Mouse (Mus musculus): Measurements from ENCODE around the gene Ptpn3. TPM values are rescaled to one million over a fixed set of nuclear protein-coding genes. Genes with fewer than 3 reads are reported as not detected.

The Ptpn3 gene
- polyA plus RNA-seq, 1 experiment from 2014 or later, result 2.5 TPM

GRCm38 (mm10) chr4:57287808-57288207 is 13.8 kb downstream of the Ptpn3 start:
- Histone ChIP-seq H3K4me2 (ENCODE audit: low read depth, low read length) (no peak overlapping the region), H3K27ac (ENCODE audit: low read depth) (no peak overlapping the region), H3K36me3 (replicated peaks; ENCODE audit: insufficient read depth, low read length) (no peaks in the 10 kb centered on the region), H3K4me1 (ENCODE audit: insufficient read depth) (no peaks in the 10 kb centered on the region), H3K9me3 (ENCODE audit: low read length) (no peaks in the 10 kb centered on the region), H3K4me3 (ENCODE audit: low read depth, low read length) (no peak overlapping the region), H3K9ac (replicated peaks) (no peak overlapping the region), H3K27me3 (ENCODE audit: insufficient read depth, low read length) (no peaks in the 10 kb centered on the region)
- 74% methylated on average over 3 of the region's 3 CpGs for WGBS (ENCODE audit: insufficient replicate concordance)
- TF ChIP-seq EP300 (IDR thresholded peaks at IDR 0.05; ENCODE audit: low read depth) (no peak), CTCF (IDR thresholded peaks at IDR 0.05; ENCODE audit: low read depth) (no peak)
- ATAC-seq, result no peak
- no peak for DNase-seq

- 67% methylated on average over 2 of the region's 2 CpGs for WGBS (ENCODE audit: insufficient replicate concordance)
- Histone ChIP-seq H3K9me3 (ENCODE audit: low read length) (no peaks in the 10 kb centered on the region), H3K4me2 (ENCODE audit: low read depth, low read length) (no peak overlapping the region), H3K9ac (replicated peaks) (no peak overlapping the region), H3K4me3 (ENCODE audit: low read depth, low read length) (no peak overlapping the region), H3K36me3 (replicated peaks; ENCODE audit: insufficient read depth, low read length) (no peaks in the 10 kb centered on the region), H3K27ac (ENCODE audit: low read depth) (peak overlapping the region; percentile 44; the same call in 1 of the 2 replicates), H3K4me1 (ENCODE audit: insufficient read depth) (peaks cover 5% of the 10 kb centered on the region), H3K27me3 (ENCODE audit: insufficient read depth, low read length) (no peaks in the 10 kb centered on the region)
- no peak for TF ChIP-seq CTCF (IDR thresholded peaks at IDR 0.05; ENCODE audit: low read depth)
- TF ChIP-seq EP300 (IDR thresholded peaks at IDR 0.05; ENCODE audit: low read depth), result no peak
- ATAC-seq (no peak), DNase-seq (no peak)
Observed at GRCm38 (mm10) chr4:57285251-57285650, 16.4 kb downstream of the Ptpn3 start.

GRCm38 (mm10) chr4:57283189-57283588 is 18.4 kb downstream of the Ptpn3 start:
- no peaks in the 10 kb centered on the region for H3K36me3 ChIP-seq (replicated peaks; ENCODE audit: insufficient read depth, low read length)
- no peak overlapping the region for H3K27ac ChIP-seq (ENCODE audit: low read depth)
- H3K4me1 ChIP-seq (ENCODE audit: insufficient read depth), result peaks cover 12% of the 10 kb centered on the region
- no peaks in the 10 kb centered on the region for H3K9me3 ChIP-seq (ENCODE audit: low read length)
- DNase-seq (no peak), ATAC-seq (no peak)
- TF ChIP-seq CTCF (IDR thresholded peaks at IDR 0.05; ENCODE audit: low read depth), result no peak
- TF ChIP-seq EP300 (IDR thresholded peaks at IDR 0.05; ENCODE audit: low read depth), result no peak
- 63% methylated on average over 3 of the region's 3 CpGs for WGBS (ENCODE audit: insufficient replicate concordance)
- H3K4me3 ChIP-seq (ENCODE audit: low read depth, low read length), result no peak overlapping the region
- H3K9ac ChIP-seq (replicated peaks), result no peak overlapping the region
- H3K4me2 ChIP-seq (ENCODE audit: low read depth, low read length), result no peak overlapping the region
- no peaks in the 10 kb centered on the region for H3K27me3 ChIP-seq (ENCODE audit: insufficient read depth, low read length)

GRCm38 (mm10) chr4:57282630-57283029 is 19.0 kb downstream of the Ptpn3 start:
- Histone ChIP-seq H3K4me3 (ENCODE audit: low read depth, low read length) (no peak overlapping the region), H3K9ac (replicated peaks) (no peak overlapping the region), H3K4me1 (ENCODE audit: insufficient read depth) (peaks cover 12% of the 10 kb centered on the region), H3K9me3 (ENCODE audit: low read length) (no peaks in the 10 kb centered on the region), H3K36me3 (replicated peaks; ENCODE audit: insufficient read depth, low read length) (no peaks in the 10 kb centered on the region), H3K27ac (ENCODE audit: low read depth) (peak overlapping the region; percentile 80), H3K4me2 (ENCODE audit: low read depth, low read length) (no peak overlapping the region), H3K27me3 (ENCODE audit: insufficient read depth, low read length) (no peaks in the 10 kb centered on the region)
- ATAC-seq (peak; percentile 80), DNase-seq (no peak)
- 65% methylated on average over 6 of the region's 6 CpGs for WGBS (ENCODE audit: insufficient replicate concordance)
- TF ChIP-seq CTCF (IDR thresholded peaks at IDR 0.05; ENCODE audit: low read depth) (no peak), EP300 (IDR thresholded peaks at IDR 0.05; ENCODE audit: low read depth) (no peak)

- ATAC-seq (peak; percentile 90), DNase-seq (peak; percentile 35)
- peak overlapping the region; percentile 80 for H3K27ac ChIP-seq (ENCODE audit: low read depth)
- H3K4me1 ChIP-seq (ENCODE audit: insufficient read depth), result peaks cover 12% of the 10 kb centered on the region
- 48% methylated on average over 5 of the region's 5 CpGs for WGBS (ENCODE audit: insufficient replicate concordance)
- H3K27me3 ChIP-seq (ENCODE audit: insufficient read depth, low read length), result no peaks in the 10 kb centered on the region
- no peaks in the 10 kb centered on the region for H3K9me3 ChIP-seq (ENCODE audit: low read length)
- TF ChIP-seq CTCF (IDR thresholded peaks at IDR 0.05; ENCODE audit: low read depth) (no peak), EP300 (IDR thresholded peaks at IDR 0.05; ENCODE audit: low read depth) (no peak)
- H3K4me3 ChIP-seq (ENCODE audit: low read depth, low read length), result no peak overlapping the region
- H3K4me2 ChIP-seq (ENCODE audit: low read depth, low read length), result no peak overlapping the region; the same call in 1 of the 2 replicates
- H3K36me3 ChIP-seq (replicated peaks; ENCODE audit: insufficient read depth, low read length), result no peaks in the 10 kb centered on the region
- H3K9ac ChIP-seq (replicated peaks), result no peak overlapping the region
Observed at GRCm38 (mm10) chr4:57282179-57282578, 19.5 kb downstream of the Ptpn3 start.

- 77% methylated on average over 5 of the region's 5 CpGs for WGBS (ENCODE audit: insufficient replicate concordance)
- TF ChIP-seq EP300 (IDR thresholded peaks at IDR 0.05; ENCODE audit: low read depth) (no peak), CTCF (IDR thresholded peaks at IDR 0.05; ENCODE audit: low read depth) (no peak)
- peaks cover 12% of the 10 kb centered on the region for H3K4me1 ChIP-seq (ENCODE audit: insufficient read depth)
- H3K36me3 ChIP-seq (replicated peaks; ENCODE audit: insufficient read depth, low read length), result no peaks in the 10 kb centered on the region
- H3K4me2 ChIP-seq (ENCODE audit: low read depth, low read length), result no peak overlapping the region
- no peaks in the 10 kb centered on the region for H3K9me3 ChIP-seq (ENCODE audit: low read length)
- peak overlapping the region; percentile 80; the same call in 1 of the 2 replicates for H3K27ac ChIP-seq (ENCODE audit: low read depth)
- DNase-seq (no peak), ATAC-seq (no peak)
- no peaks in the 10 kb centered on the region for H3K27me3 ChIP-seq (ENCODE audit: insufficient read depth, low read length)
- no peak overlapping the region for H3K4me3 ChIP-seq (ENCODE audit: low read depth, low read length)
- H3K9ac ChIP-seq (replicated peaks), result no peak overlapping the region
Observed at GRCm38 (mm10) chr4:57280888-57281287, 20.7 kb downstream of the Ptpn3 start.

- Histone ChIP-seq H3K9ac (replicated peaks) (no peak overlapping the region), H3K36me3 (replicated peaks; ENCODE audit: insufficient read depth, low read length) (no peaks in the 10 kb centered on the region), H3K4me2 (ENCODE audit: low read depth, low read length) (no peak overlapping the region), H3K4me1 (ENCODE audit: insufficient read depth) (peaks cover 12% of the 10 kb centered on the region), H3K27ac (ENCODE audit: low read depth) (no peak overlapping the region), H3K27me3 (ENCODE audit: insufficient read depth, low read length) (no peaks in the 10 kb centered on the region), H3K9me3 (ENCODE audit: low read length) (no peaks in the 10 kb centered on the region), H3K4me3 (ENCODE audit: low read depth, low read length) (no peak overlapping the region)
- 31% methylated on average over 8 of the region's 8 CpGs for WGBS (ENCODE audit: insufficient replicate concordance)
- TF ChIP-seq CTCF (IDR thresholded peaks at IDR 0.05; ENCODE audit: low read depth) (no peak), EP300 (IDR thresholded peaks at IDR 0.05; ENCODE audit: low read depth) (no peak)
- DNase-seq (peak; percentile 33), ATAC-seq (no peak)
Observed at GRCm38 (mm10) chr4:57279229-57279628, 22.4 kb downstream of the Ptpn3 start.
